Mouse (Mus musculus): Measurements from ENCODE around the gene Pacsin1. TPM values are rescaled to one million over a fixed set of nuclear protein-coding genes. Genes with fewer than 3 reads are reported as not detected.
"Not testable (repeated sequence)": the region's sequence is repeated elsewhere in the genome, so short reads cannot be mapped to it uniquely, and the experiment has no call there.

Gene Pacsin1
- polyA plus RNA-seq, 1 experiment from 2014 or later, result 0.39 TPM

DNA sequence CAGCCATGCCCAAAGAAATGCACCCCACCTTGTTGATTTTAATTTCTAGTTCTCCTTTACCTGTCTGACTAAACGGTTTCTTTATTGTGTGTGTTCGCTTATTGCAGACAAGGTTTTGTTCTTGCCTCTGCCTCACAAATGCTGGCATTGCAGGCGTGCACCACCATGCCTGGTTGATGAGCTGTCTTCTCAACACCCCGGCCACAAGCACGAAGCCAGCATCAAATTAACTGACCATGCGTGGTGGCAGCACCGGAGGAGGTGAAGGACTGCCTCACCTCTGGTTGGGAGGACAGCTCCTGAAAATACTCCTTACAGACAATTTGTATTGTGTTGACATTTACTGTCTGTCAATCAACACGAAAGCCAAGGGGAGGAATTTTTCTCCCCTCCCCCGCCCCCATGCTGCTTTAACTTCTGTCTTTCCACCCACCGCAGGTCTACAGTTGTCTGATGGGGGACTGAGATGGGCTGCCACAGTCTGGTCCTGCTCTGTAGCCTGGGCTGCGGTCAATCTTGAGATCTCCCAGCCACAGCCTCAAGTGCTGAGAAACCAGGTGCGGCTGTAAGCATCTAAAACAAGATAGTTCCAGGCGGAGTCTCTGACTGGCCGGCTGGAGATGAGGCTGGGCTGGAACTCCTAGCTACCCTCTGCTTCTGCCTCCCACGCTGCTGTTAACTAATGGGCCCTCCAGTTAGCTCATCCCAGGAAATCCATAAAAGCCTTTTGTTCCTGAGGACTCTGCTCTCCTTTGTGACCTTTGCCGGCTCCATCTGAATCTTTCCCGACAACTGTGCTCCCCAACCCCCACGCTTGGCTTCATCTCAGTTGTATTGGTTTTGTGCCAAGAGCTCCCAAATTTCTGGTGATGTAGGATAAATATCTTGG lies 18.9 kb upstream of the Pacsin1 start, which contains the start of gene Rps10:
Gene Rps10 (minus strand): TSS at position 538 of the 889 bp plus-strand sequence.
- Histone ChIP-seq H3K36me3 (ENCODE audit: insufficient read depth) (peaks cover 30% of the 10 kb centered on the region), H3K4me1 (ENCODE audit: insufficient read depth) (peaks cover 13% of the 10 kb centered on the region), H3K27ac (ENCODE audit: low read depth) (peak within 1 kb of the TSS; percentile 91; the same call in 1 of the 2 replicates), H3K4me2 (peak within 1 kb of the TSS; percentile 88), H3K9ac (peak within 1 kb of the TSS; percentile 16; the same call in 1 of the 2 replicates), H3K27me3 (ENCODE audit: insufficient read depth, low read length) (no peaks in the 10 kb centered on the region), H3K9me3 (ENCODE audit: low read depth, low read length) (no peaks in the 10 kb centered on the region), H3K4me3 (ENCODE audit: low read depth, low read length) (peak within 1 kb of the TSS; percentile 99)
- ATAC-seq (ENCODE audit: insufficient read depth) (no peak), DNase-seq (peak; percentile 55)
- no peak for TF ChIP-seq CTCF (IDR thresholded peaks at IDR 0.05; ENCODE audit: low read depth)
- 43% methylated on average over 18 of the region's 18 CpGs for WGBS

DNA sequence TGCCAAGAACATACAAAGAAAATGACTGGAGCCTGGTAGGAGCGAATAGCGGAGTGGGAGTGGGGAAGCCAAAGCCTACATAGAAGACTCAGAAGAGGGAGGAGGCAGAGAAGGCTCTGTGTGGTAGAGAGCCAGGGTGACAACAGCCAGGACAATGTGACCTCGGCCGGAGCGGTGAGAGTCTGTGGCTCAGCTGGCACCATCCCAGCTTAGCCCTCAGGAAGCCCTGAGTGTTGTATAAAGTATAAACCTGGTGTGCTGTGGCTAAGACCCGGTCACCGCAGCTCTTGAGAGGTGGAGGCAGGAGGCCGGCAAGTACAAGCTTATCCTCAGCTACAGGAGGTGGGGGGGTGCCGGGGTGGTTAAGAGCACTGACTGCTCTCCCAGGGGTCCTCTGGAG lies 18.0 kb upstream of the Pacsin1 start:
- Histone ChIP-seq H3K27ac (ENCODE audit: low read depth) (peak overlapping the region; percentile 46; the same call in 1 of the 2 replicates), H3K9me3 (ENCODE audit: low read depth, low read length) (no peaks in the 10 kb centered on the region), H3K4me2 (no peak overlapping the region), H3K27me3 (ENCODE audit: insufficient read depth, low read length) (no peaks in the 10 kb centered on the region), H3K4me1 (ENCODE audit: insufficient read depth) (peaks cover 13% of the 10 kb centered on the region), H3K9ac (no peak overlapping the region), H3K36me3 (ENCODE audit: insufficient read depth) (peaks cover 20% of the 10 kb centered on the region), H3K4me3 (ENCODE audit: low read depth, low read length) (no peak overlapping the region)
- no peak for ATAC-seq (ENCODE audit: insufficient read depth)
- no peak for DNase-seq
- TF ChIP-seq CTCF (IDR thresholded peaks at IDR 0.05; ENCODE audit: low read depth), result no peak
- 50% methylated on average over 9 of the region's 9 CpGs for whole genome bisulfite sequencing

DNA sequence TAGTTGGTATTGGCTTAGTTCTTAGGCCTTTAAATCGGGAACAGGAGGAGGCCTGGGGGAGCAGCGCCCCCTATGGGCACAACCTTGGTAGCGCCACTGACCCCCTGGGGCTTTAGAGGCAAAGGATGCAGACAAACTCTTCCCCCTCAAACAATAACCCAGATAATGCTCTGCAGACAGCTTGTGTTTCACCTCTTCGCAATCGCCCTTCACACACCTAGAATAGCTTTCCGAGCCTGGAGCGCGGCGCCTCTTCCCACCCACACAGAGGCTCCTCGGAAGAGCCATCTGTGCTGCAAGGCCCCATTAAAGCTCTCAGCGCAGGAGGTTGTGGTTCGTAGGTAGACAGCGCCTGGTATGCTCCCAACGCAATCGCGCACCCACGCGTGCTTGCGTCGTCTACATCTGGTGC lies 16.4 kb upstream of the Pacsin1 start:
- Histone ChIP-seq H3K9me3 (ENCODE audit: low read depth, low read length) (no peaks in the 10 kb centered on the region), H3K27me3 (ENCODE audit: insufficient read depth, low read length) (no peaks in the 10 kb centered on the region), H3K9ac (no peak overlapping the region), H3K27ac (ENCODE audit: low read depth) (no peak overlapping the region), H3K4me1 (ENCODE audit: insufficient read depth) (peaks cover 8% of the 10 kb centered on the region), H3K4me3 (ENCODE audit: low read depth, low read length) (no peak overlapping the region), H3K36me3 (ENCODE audit: insufficient read depth) (peaks cover 4% of the 10 kb centered on the region), H3K4me2 (no peak overlapping the region)
- DNase-seq (no peak), ATAC-seq (ENCODE audit: insufficient read depth) (no peak)
- 74% methylated on average over 20 of the region's 20 CpGs for WGBS
- peak; percentile 37; the same call in 1 of the 2 replicates for TF ChIP-seq CTCF (IDR thresholded peaks at IDR 0.05; ENCODE audit: low read depth)

DNA sequence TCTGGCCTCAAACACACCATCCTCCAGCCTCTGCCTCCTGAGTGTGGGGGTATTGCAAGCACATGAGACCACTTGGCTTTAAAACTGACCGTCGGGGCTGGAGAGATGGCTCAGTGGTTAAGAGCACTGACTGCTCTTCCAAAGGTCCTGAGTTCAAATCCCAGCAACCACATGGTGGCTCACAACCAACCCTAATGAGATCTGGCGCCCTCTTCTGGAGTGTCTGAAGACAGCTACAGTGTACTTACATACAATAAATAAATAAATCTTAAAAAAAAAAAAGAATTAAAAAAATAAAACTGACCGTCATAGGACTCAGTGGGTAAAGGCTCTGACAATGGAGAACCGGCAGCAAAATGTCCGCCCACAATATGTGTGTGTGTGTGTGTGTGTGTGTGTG lies 15.5 kb upstream of the Pacsin1 start:
- not testable (repeated sequence) for H3K27me3 ChIP-seq (ENCODE audit: insufficient read depth, low read length); H3K36me3 ChIP-seq (ENCODE audit: insufficient read depth); H3K27ac ChIP-seq (ENCODE audit: low read depth); H3K9me3 ChIP-seq (ENCODE audit: low read depth, low read length); ATAC-seq (ENCODE audit: insufficient read depth); H3K4me2 ChIP-seq; H3K4me3 ChIP-seq (ENCODE audit: low read depth, low read length); H3K9ac ChIP-seq; H3K4me1 ChIP-seq (ENCODE audit: insufficient read depth); DNase-seq
- WGBS, result 86% methylated on average over 6 of the region's 6 CpGs
- 0 out of 2 replicates have a peak, but pooled peaks have one; percentile 2 for TF ChIP-seq CTCF (IDR thresholded peaks at IDR 0.05; ENCODE audit: low read depth)

DNA sequence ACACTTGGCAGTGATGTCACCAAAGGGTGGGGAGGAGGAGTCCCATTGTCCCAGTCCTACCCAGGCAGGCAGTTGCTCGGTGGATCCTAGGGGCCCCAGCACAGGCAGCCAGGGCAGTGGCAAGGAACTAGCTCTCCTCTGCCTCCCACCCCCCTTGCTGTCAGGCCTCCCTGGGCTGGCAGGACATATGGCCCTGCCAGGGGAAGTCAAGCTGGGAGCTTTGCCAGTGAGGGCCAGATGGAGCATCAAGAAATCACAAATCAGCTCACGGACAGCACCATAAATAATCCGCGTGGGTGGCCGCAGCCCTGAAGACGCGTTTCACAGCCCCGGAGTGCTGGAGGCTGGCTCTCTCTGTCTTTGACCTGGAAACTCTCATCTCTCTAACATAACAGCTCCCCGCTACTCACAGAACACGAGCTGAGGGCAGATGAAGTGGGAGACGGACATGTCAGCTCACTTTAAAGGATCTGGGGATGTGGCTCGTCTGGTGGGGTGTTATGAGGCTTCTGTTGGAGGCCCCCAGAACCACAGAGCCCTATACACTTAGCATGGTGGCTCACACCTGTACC lies 12.7 kb upstream of the Pacsin1 start:
- Histone ChIP-seq H3K9me3 (ENCODE audit: low read depth, low read length) (no peaks in the 10 kb centered on the region), H3K27me3 (ENCODE audit: insufficient read depth, low read length) (no peaks in the 10 kb centered on the region), H3K4me3 (ENCODE audit: low read depth, low read length) (no peak overlapping the region), H3K27ac (ENCODE audit: low read depth) (peak overlapping the region; percentile 48), H3K4me2 (peak overlapping the region; percentile 31), H3K36me3 (ENCODE audit: insufficient read depth) (no peaks in the 10 kb centered on the region), H3K9ac (no peak overlapping the region), H3K4me1 (ENCODE audit: insufficient read depth) (no peaks in the 10 kb centered on the region)
- DNase-seq (peak; percentile 87), ATAC-seq (ENCODE audit: insufficient read depth) (peak; percentile 86)
- WGBS, result 9% methylated on average over 12 of the region's 12 CpGs
- no peak for TF ChIP-seq CTCF (IDR thresholded peaks at IDR 0.05; ENCODE audit: low read depth)

DNA sequence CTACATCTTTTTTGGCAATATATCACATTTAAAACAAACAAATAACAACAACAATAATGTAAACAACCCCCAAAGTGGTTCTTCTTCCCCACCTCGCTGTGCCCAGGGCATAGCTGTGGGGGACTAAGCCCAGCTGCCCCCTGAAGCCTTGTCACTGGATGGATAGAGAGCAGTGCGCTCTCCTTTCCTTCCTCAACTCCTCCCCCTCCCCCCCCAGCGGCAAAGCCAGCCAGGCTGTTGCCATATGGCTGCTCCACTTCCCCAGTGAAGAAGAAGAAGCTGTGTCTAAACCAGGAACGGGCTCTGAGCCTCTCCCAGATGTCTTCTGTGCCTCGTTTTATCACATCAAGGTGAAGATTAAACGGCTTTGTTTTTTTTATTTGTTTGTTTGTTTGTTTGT lies 12.2 kb upstream of the Pacsin1 start:
- H3K4me3 ChIP-seq (ENCODE audit: low read depth, low read length), result no peak overlapping the region
- DNase-seq (peak; percentile 61), ATAC-seq (ENCODE audit: insufficient read depth) (peak; percentile 69; the same call in 1 of the 2 replicates)
- H3K36me3 ChIP-seq (ENCODE audit: insufficient read depth), result no peaks in the 10 kb centered on the region
- no peaks in the 10 kb centered on the region for H3K4me1 ChIP-seq (ENCODE audit: insufficient read depth)
- no peaks in the 10 kb centered on the region for H3K9me3 ChIP-seq (ENCODE audit: low read depth, low read length)
- no peak for TF ChIP-seq CTCF (IDR thresholded peaks at IDR 0.05; ENCODE audit: low read depth)
- H3K9ac ChIP-seq, result no peak overlapping the region
- H3K27me3 ChIP-seq (ENCODE audit: insufficient read depth, low read length), result no peaks in the 10 kb centered on the region
- peak overlapping the region; percentile 31 for H3K4me2 ChIP-seq
- H3K27ac ChIP-seq (ENCODE audit: low read depth), result peak overlapping the region; percentile 48
- 26% methylated on average over 6 of the region's 6 CpGs for WGBS

DNA sequence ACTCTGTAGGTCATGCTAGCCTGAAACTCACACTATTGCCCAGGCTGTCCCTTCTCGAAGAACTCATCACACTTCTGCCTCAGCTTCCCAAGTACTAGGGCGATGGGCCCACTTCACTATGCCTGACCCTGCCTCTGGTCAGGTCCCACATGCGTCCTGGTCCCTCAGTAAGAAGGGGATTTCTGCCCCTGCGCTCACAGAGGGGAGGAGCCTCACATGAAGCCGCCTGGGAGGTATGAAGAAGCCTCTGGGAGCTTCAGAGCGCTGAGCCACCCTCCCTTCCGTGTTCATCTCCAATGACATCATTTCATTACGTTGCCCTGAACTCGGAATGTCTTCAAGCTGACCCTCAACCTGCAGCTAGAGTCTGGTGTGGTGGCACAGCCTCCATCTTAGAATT lies 11.6 kb upstream of the Pacsin1 start:
- DNase-seq (no peak), ATAC-seq (ENCODE audit: insufficient read depth) (no peak)
- Histone ChIP-seq H3K27ac (ENCODE audit: low read depth) (no peak overlapping the region), H3K27me3 (ENCODE audit: insufficient read depth, low read length) (no peaks in the 10 kb centered on the region), H3K4me2 (no peak overlapping the region), H3K4me3 (ENCODE audit: low read depth, low read length) (no peak overlapping the region), H3K4me1 (ENCODE audit: insufficient read depth) (no peaks in the 10 kb centered on the region), H3K9ac (no peak overlapping the region), H3K36me3 (ENCODE audit: insufficient read depth) (no peaks in the 10 kb centered on the region), H3K9me3 (ENCODE audit: low read depth, low read length) (no peaks in the 10 kb centered on the region)
- TF ChIP-seq CTCF (IDR thresholded peaks at IDR 0.05; ENCODE audit: low read depth), result no peak
- WGBS, result 80% methylated on average over 9 of the region's 9 CpGs
